Mouse (Mus musculus): ENCODE measurements around the gene Raly. TPM values are rescaled to one million over a fixed set of nuclear protein-coding genes. Genes with fewer than 3 reads are reported as not detected.

Gene Raly
- polyA plus RNA-seq (2012; ENCODE audit: low replicate concordance) = 296 and 582 TPM in 2 replicates

GRCm38 (mm10) chr2:154790656-154791483, at the start of gene Raly, which contains the start of gene a:
Gene Raly, plus strand, starts transcription at chr2:154791096.
Gene a, plus strand, starts transcription at chr2:154791402.

GRCm38 (mm10) chr2:154769930-154770329, 21.0 kb upstream of the Raly start, which contains the start of gene Gm14214:
Gene Gm14214, minus strand, starts transcription at chr2:154770030.

GRCm38 (mm10) chr2:154892201-154893044, 101.5 kb downstream of the Raly start, which contains the start of gene Eif2s2:
Gene Eif2s2, minus strand, starts transcription at chr2:154892935.

Other genes starting within 250 kb of the Raly start
- gene 1700003F12Rik, start 244.0 kb upstream of the Raly start, polyA plus RNA-seq (2012; ENCODE audit: low replicate concordance) = 0.98 and 1.8 TPM in 2 replicates
- 0.09 TPM in 1 of 2 replicates, not detected in the other for gene Actl10, start 239.3 kb upstream of the Raly start, polyA plus RNA-seq (2012; ENCODE audit: low replicate concordance)
- gene Necab3, start 232.2 kb upstream of the Raly start, polyA plus RNA-seq (2012; ENCODE audit: low replicate concordance) = 0.57 and 0.90 TPM in 2 replicates
- 16.4 and 16.7 TPM in 2 replicates for gene E2f1, start 221.2 kb upstream of the Raly start, polyA plus RNA-seq (2012; ENCODE audit: low replicate concordance)
- 4.0 and 9.0 TPM in 2 replicates for gene Pxmp4, start 187.4 kb upstream of the Raly start, polyA plus RNA-seq (2012; ENCODE audit: low replicate concordance)
- 6.6 and 8.0 TPM in 2 replicates for gene Zfp341, start 177.8 kb upstream of the Raly start, polyA plus RNA-seq (2012; ENCODE audit: low replicate concordance)
- gene 4930519P11Rik, start 177.7 kb upstream of the Raly start, polyA plus RNA-seq (2012; ENCODE audit: low replicate concordance) = 1.8 and 6.2 TPM in 2 replicates
- 58.8 and 130 TPM in 2 replicates for gene Chmp4b, start 139.4 kb upstream of the Raly start, polyA plus RNA-seq (2012; ENCODE audit: low replicate concordance)
- not detected in 2 replicates for gene Gm14214, start 21.1 kb upstream of the Raly start, polyA plus RNA-seq (2012; ENCODE audit: low replicate concordance)
- 1.8 and 1.9 TPM in 2 replicates for gene a, start 306 bp downstream of the Raly start, polyA plus RNA-seq (2012; ENCODE audit: low replicate concordance)
- gene Eif2s2, start 101.8 kb downstream of the Raly start, polyA plus RNA-seq (2012; ENCODE audit: low replicate concordance) = 4.0 and 12.7 TPM in 2 replicates
- 0.15 TPM in 1 of 2 replicates, not detected in the other for gene Gm14226, start 227.2 kb downstream of the Raly start, polyA plus RNA-seq (2012; ENCODE audit: low replicate concordance)

Data from hematopoietic multipotent progenitor cell, adult 10-12 weeks (in vitro differentiated cells).